Mouse (Mus musculus): ENCODE results near the gene Wipf1.

The Wipf1 gene

GRCm38 (mm10) chr2:73425822-73426221 is 103.7 kb downstream of the Wipf1 start:
- no peak for DNase-seq

GRCm38 (mm10) chr2:73419730-73420129 is 109.8 kb downstream of the Wipf1 start:
- DNase-seq: no peak

- DNase-seq: no peak
These were observed 110.2 kb downstream of the Wipf1 start for GRCm38 (mm10) chr2:73419285-73419684.

DNA sequence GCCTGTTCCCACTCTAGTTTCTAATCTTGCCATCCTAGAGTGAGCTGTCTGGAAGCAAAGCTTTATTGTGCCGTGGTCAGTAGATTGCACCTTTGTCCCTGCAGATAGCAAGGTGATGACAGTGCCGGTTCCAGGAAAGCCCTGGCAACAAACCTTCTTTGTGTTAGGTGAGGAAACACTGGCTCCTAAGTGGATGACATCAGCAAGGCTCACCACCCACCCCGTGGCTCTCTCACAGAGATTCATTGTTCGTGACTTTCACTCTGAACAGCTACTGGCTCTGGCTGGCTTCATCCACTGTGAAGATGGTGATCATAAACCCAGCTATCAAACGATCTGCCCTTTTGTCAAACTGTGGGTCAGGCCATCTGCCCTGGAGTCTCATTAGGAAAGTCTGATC is 113.6 kb downstream of the Wipf1 start:
- no peak for DNase-seq

- DNase-seq: no peak
These were observed 119.5 kb downstream of the Wipf1 start for GRCm38 (mm10) chr2:73410076-73410475.

DNA sequence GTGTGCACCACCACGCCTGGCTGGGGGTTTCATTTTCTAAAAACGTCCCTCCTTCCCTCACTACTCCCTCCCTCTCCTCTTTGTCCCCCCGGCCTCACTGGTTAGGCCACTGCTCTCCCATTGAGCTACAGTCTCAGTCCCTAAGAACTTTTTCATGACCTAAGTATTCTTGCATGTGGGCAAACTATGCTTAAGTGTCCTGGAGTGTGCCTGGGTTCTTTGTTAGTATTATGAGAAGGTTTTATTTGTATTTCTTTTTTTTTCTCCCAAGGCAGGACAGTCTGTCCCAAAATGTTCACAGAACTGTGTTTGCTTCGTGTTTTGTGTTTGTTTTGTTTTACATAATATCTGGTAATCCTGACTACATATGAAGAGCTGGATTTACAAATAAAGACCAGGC is 121.9 kb downstream of the Wipf1 start:
- DNase-seq: no peak

- DNase-seq: no peak
These were observed 123.1 kb downstream of the Wipf1 start for GRCm38 (mm10) chr2:73406336-73406915.

DNA sequence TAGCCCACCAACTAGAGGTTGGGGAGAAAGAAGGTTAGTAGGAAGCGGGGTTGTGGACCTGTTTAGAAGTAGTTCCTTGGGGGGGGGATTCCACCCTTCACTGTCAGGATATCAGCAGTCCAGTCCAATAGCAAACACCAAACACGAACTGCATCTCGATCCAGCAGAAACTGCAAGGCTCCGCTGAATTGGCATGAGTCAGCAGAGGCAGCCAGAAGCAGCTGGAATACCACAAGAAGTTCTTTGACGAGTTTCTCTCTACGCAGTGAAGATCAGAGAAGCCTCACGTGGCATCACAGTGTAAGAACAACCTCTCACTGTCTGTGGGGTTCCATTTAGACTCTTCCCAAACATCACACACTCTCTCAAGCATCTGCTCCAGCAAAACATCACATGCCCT is 124.6 kb downstream of the Wipf1 start:
- no peak for DNase-seq

- no peak for DNase-seq
These were observed 125.1 kb downstream of the Wipf1 start for GRCm38 (mm10) chr2:73404442-73404841.

DNA sequence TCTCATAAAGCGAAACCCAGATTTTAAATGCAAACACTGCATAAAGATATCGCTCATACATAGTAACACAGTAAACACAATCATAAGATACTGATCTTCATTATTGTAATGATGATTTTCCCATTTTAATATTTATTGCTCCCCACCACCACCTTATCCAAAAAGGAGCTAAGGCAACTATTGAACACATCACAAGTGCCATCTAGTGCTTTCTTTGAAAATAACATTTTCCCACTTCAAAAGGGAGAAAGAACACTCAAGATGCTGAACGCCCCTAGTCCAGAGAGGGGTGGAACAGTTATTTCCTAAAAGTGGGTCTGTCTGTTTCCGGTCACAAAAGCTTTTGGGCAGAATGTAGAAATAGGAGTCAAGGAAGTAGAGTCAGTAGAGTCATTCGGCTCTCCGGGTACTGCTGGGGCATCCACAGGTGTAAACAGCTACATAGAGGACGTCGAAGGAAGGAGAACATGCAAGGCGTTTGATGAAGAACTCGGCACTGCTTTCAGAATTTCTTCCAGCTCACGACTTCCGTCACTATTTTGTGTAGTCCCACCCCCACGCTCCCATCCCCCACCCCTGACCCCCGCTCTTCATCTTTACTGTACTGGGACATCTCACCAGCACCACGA is 126.0 kb downstream of the Wipf1 start:
- DNase-seq: no peak

DNA sequence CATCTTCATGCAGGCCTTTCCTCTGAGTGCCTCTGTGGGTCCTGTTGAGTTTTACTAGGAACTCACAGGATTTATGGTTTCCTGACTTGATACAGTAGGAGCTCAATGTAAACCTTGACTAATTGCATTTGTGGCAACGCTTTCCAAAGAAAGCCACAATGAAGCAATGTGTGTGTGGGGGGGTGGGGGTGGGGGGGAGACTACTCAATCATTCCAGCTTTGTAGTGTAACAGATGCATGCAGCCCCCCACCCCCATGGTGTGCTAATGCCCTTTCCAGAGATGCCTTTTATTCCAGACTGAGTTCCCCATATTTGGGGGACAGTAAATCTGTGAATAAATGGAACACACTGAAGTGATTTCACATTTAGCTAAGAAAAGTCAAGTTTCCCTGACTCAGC is 127.8 kb downstream of the Wipf1 start:
- no peak for DNase-seq

DNA sequence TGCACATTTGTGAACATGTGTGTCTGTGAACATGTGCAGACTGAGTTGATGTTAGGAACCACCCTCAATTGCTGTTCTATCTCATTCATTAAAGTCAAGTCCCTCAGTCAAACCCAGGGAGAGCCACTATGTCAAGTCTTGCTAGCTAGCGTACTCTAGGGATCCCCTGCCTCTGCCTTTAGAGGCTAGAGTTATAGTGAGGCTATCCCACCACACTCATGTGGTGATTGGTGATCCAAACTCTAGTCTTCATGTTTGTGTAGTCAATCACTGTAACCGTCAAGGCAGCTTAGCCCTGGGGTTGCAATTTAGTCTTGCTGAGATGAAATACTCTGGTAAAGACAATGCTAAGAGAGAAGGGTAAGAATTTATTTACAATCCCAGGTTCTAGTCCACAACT is 132.1 kb downstream of the Wipf1 start:
- no peak for DNase-seq

- no peak for DNase-seq
These were observed 132.7 kb downstream of the Wipf1 start for GRCm38 (mm10) chr2:73396828-73397325.

- DNase-seq: no peak
These were observed 134.0 kb downstream of the Wipf1 start for GRCm38 (mm10) chr2:73395516-73395915.

GRCm38 (mm10) chr2:73394476-73394875 is 135.1 kb downstream of the Wipf1 start:
- DNase-seq: no peak

DNA sequence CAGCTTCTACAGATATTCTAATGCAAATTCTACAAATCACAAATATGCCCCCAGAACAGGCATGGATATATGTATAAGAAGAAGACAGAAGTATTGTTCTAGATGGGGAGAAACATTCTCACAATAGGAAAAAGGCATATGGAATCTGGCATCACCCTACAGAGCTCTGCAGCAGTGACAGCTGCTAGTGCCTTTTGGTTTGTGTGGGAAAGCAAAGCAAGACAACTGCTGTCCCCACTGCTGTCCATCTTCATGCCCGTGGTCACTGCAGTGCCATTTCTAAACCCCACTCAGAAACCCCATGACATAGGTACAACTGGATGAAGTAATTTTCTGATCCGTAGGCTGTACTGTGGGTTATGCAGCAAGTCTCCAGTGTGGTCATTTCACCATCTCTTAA is 136.8 kb downstream of the Wipf1 start:
- no peak for DNase-seq

DNA sequence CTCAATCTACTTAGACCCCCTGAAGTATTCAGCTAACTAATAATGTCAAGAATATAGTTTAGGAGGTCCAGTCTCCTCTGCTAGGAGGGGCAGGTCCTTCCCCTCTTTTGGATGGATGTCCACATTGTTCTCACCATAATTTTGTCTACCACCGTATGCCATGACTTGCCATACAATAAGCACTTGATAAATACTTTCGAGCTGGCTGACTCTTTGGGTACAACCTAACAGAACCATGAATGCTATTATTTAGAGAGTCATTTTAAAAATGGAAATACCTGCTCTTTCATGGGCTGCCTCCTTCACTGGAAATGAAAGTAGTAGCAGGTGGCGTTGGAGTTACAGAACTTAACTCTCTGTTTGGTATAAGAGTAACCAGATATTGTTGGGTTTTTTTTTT is 139.6 kb downstream of the Wipf1 start:
- no peak for DNase-seq

DNA sequence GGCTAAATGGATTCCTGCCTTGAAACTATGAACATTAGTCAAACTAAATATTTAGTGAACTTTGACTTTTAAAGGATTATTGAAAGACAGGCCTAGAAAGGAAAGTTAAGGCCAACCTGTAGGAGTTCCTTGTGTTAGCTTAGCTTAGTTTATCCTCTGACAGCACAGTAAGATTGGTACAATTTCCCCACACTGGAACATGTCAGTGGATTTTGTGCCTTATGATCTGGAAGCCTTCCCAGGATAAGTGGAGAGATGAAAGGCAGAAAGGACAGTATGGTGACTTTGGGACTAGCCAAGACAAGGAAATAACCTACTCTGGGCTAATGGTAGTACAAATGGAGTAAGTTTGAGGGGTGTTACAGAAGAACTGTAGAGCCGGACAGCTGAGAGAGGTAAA is 141.7 kb downstream of the Wipf1 start:
- DNase-seq: no peak

DNA sequence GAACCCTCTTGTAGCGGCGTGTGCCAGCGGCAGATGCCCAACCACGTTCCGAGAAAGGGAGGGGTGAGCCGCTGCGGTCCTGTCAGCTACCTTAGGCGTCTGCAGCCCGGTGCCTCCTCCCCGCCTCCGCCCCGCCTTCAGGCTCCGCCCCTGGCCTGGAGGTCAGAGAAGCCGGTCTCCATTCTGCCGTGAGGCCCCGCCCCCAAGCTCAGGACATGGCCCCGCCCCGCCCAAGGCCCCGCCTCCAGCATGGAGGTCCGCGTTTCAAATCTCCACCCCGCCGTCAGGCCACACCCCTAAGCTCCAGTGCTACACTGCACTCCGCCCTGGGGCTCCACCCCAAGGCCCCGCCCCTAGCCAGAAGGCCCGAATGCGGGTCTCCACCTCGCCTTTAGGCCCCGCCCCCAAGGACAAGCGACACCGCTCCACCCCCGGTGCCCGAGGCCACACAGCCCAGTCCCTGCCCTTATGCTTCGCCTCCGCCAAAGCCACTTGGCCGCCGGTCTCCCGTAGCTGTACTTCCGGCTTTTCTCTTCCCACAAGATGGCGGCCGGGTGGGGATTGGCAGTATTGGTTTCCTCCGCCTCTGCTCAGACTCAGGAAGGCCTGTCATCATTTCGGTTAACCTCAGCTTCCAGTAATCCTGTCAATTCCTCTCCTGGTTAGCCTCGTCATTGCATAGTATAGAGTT is 143.0 kb downstream of the Wipf1 start, which contains the start of gene Gpr155:
Gene Gpr155, minus strand, starts transcription at position 217 of the 691 bp plus-strand sequence.
- peak; percentile 98 for DNase-seq

DNA sequence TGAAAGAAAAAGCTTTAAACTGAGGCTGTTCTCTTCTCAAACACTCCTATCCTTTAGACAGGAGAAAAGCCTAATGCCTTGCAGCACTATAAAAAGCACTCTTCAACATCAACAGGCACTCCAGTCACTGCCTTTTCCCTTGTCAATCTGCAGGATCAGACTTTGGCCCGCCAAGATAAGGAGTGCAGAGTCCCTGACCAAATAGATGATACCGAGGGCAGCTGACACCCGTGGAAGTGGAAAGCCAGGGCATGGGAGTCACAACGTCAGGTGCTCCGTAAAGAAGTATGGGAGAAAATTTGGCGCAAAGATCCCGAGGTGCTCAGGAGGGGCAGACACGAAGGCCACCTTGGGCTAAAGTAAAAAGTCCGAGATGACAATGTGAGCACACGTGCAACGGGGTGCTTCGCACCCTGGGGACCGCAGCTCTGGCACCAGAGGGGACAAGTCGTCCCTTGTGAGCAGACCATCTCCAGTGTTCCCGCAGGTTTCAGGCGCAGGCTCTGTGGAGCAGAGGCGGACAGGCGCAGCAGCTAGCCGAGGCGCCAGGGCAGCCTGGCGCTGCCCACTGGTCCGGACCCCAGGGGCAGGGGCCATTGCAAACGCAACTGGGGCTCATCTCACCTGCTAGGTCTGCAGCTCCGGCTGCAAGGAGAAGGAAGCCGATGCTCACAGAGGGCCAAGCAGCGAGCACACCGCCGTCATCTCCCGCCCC is 143.7 kb downstream of the Wipf1 start:
- no peak for DNase-seq

- no peak for DNase-seq
These were observed 144.4 kb downstream of the Wipf1 start for GRCm38 (mm10) chr2:73385172-73385571.

GRCm38 (mm10) chr2:73380298-73380975 is 149.1 kb downstream of the Wipf1 start:
- no peak for DNase-seq

DNA sequence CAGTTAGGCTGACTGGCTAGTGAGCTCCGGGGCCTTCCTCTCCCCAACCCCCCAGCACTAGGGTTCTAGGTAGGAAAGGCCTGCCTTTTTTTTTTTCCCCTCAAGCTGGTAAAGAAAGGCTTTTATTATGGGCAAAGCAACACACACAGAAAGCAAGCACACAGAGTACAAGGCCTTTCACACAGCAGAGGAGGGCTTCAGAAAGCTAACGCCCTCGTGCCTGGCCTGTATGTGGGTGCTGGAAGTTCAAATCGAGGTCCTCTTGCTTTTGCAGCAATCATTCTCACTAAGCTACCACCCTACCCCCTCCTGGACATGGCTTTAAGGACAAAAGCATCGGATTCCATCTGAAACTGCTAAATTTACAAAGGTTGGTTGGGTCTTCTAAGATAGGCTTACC is 149.9 kb downstream of the Wipf1 start:
- no peak for DNase-seq
